Mouse (Mus musculus): ENCODE data around the gene Gtsf1l.

DNA sequence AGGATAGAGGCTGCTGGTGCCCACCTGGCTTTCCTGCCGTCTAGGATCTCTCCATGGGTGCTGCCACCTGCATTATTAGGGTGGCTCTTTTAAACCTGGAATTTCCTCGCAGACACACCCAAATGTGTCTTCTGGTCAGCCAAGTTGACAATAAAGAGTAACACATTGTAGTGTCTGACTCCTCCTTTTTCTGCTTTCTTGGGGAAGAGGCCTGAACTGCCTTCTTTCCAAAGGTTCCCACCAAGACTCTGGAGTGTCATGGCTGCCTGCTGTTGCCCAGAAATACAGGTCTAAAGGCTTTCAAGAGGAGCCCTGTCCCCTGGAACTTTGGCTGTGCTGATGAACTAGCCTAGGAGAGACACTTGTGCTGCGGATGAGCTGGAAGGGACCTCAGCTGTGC, 3.1 kb downstream of the Gtsf1l start:
- TF ChIP-seq CTCF (IDR thresholded peaks at IDR 0.05; ENCODE audit: borderline replicate concordance, control insufficient read depth, extremely low read depth, insufficient read depth, low read length, poor library complexity) (no peak), POLR2A (IDR thresholded peaks at IDR 0.05; ENCODE audit: control insufficient read depth, extremely low read depth, insufficient read depth, low read length, poor library complexity) (no peak)

Measured in thymus, adult 2 months (tissue).